Mouse (Mus musculus): ENCODE measurements at regions not wholly inside any gene's neighbourhood (a gene's known extent, or its start where the extent isn't known, plus 50 kb on each side); places are given as distances from the start of the nearest gene placed in this dataset.

DNA sequence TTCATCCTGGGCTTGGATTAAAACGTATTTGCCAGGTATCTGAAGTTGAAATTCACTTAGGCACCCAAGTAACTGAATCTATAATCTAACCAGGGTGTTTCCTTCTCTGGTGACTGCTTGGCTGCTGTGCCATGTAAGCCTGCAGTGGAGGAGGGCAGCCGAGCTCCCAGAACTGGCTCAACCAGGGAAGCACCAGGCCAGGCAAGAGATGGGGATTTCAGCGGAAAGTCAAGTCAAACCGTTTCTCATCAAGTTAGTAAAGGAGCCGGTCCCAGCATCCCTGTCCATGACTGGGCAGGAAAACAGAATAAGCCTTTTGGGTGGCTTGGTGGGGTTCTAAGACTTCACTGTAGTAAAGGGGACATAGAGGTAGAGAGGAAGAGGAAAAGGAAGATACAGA, 341.1 kb upstream of the Sall1 start:
- H3K9me3 ChIP-seq (ENCODE audit: control insufficient read depth, low read length), result no peaks in the 10 kb centered on the region
- H3K4me2 ChIP-seq (ENCODE audit: low read depth, severe bottlenecking), result no peak overlapping the region
- H3K27ac ChIP-seq (replicated peaks; ENCODE audit: low read depth, low read length), result no peak overlapping the region; the same call in 1 of the 2 replicates
- WGBS, result 75% methylated on average over 5 of the region's 5 CpGs
- H3K9ac ChIP-seq (ENCODE audit: low read length), result no peak overlapping the region
- H3K27me3 ChIP-seq (ENCODE audit: control insufficient read depth, insufficient read depth, low read length), result no peaks in the 10 kb centered on the region
- DNase-seq (ENCODE audit: low spot score) (no peak), ATAC-seq (ENCODE audit: insufficient number of reproducible peaks, low FRiP score, low TSS enrichment, low read depth) (no peak)
- peaks cover 32% of the 10 kb centered on the region for H3K4me1 ChIP-seq (ENCODE audit: control insufficient read depth, insufficient read depth, low read length)
- no peak overlapping the region for H3K4me3 ChIP-seq (ENCODE audit: low read depth, low read length)
- H3K36me3 ChIP-seq (ENCODE audit: control insufficient read depth, insufficient read depth, low read length), result no peaks in the 10 kb centered on the region

- DNase-seq (ENCODE audit: low spot score) (no peak), ATAC-seq (ENCODE audit: insufficient number of reproducible peaks, low FRiP score, low TSS enrichment, low read depth) (no peak)
- Histone ChIP-seq H3K9ac (ENCODE audit: low read length) (no peak overlapping the region), H3K27me3 (ENCODE audit: control insufficient read depth, insufficient read depth, low read length) (no peaks in the 10 kb centered on the region), H3K36me3 (ENCODE audit: control insufficient read depth, insufficient read depth, low read length) (no peaks in the 10 kb centered on the region), H3K4me1 (ENCODE audit: control insufficient read depth, insufficient read depth, low read length) (peaks cover 32% of the 10 kb centered on the region), H3K4me3 (ENCODE audit: low read depth, low read length) (no peak overlapping the region), H3K4me2 (ENCODE audit: low read depth, severe bottlenecking) (no peak overlapping the region), H3K27ac (replicated peaks; ENCODE audit: low read depth, low read length) (peak overlapping the region; percentile 24; the same call in 1 of the 2 replicates), H3K9me3 (ENCODE audit: control insufficient read depth, low read length) (no peaks in the 10 kb centered on the region)
- 41% methylated on average over 5 of the region's 5 CpGs for WGBS
Measured at GRCm38 (mm10) chr8:89383781-89384180, 339.8 kb upstream of the Sall1 start.

- no peak overlapping the region for H3K9ac ChIP-seq (ENCODE audit: low read length)
- no peak overlapping the region for H3K4me2 ChIP-seq (ENCODE audit: low read depth, severe bottlenecking)
- 28% methylated on average over 9 of the region's 9 CpGs for WGBS
- no peaks in the 10 kb centered on the region for H3K9me3 ChIP-seq (ENCODE audit: control insufficient read depth, low read length)
- H3K27me3 ChIP-seq (ENCODE audit: control insufficient read depth, insufficient read depth, low read length), result no peaks in the 10 kb centered on the region
- peaks cover 26% of the 10 kb centered on the region for H3K4me1 ChIP-seq (ENCODE audit: control insufficient read depth, insufficient read depth, low read length)
- peak overlapping the region; percentile 38 for H3K27ac ChIP-seq (replicated peaks; ENCODE audit: low read depth, low read length)
- ATAC-seq (ENCODE audit: insufficient number of reproducible peaks, low FRiP score, low TSS enrichment, low read depth) (peak; percentile 47; the same call in 1 of the 2 replicates), DNase-seq (ENCODE audit: low spot score) (peak; percentile 72)
- H3K4me3 ChIP-seq (ENCODE audit: low read depth, low read length), result no peak overlapping the region
- H3K36me3 ChIP-seq (ENCODE audit: control insufficient read depth, insufficient read depth, low read length), result no peaks in the 10 kb centered on the region
Measured at GRCm38 (mm10) chr8:89382538-89383380, 338.8 kb upstream of the Sall1 start.

- ATAC-seq (ENCODE audit: insufficient number of reproducible peaks, low FRiP score, low TSS enrichment, low read depth), result no peak
- H3K27ac ChIP-seq (replicated peaks; ENCODE audit: low read depth, low read length), result no peak overlapping the region
- H3K4me2 ChIP-seq (ENCODE audit: low read depth, severe bottlenecking), result no peak overlapping the region
- WGBS, result 83% methylated on average over 9 of the region's 9 CpGs
- H3K4me1 ChIP-seq (ENCODE audit: control insufficient read depth, insufficient read depth, low read length), result peaks cover 17% of the 10 kb centered on the region
- H3K27me3 ChIP-seq (ENCODE audit: control insufficient read depth, insufficient read depth, low read length), result no peaks in the 10 kb centered on the region
- DNase-seq (ENCODE audit: low spot score), result no peak
- H3K4me3 ChIP-seq (ENCODE audit: low read depth, low read length), result no peak overlapping the region
- no peaks in the 10 kb centered on the region for H3K9me3 ChIP-seq (ENCODE audit: control insufficient read depth, low read length)
- no peak overlapping the region for H3K9ac ChIP-seq (ENCODE audit: low read length)
- no peaks in the 10 kb centered on the region for H3K36me3 ChIP-seq (ENCODE audit: control insufficient read depth, insufficient read depth, low read length)
Measured at GRCm38 (mm10) chr8:89380436-89380835, 336.5 kb upstream of the Sall1 start.

DNA sequence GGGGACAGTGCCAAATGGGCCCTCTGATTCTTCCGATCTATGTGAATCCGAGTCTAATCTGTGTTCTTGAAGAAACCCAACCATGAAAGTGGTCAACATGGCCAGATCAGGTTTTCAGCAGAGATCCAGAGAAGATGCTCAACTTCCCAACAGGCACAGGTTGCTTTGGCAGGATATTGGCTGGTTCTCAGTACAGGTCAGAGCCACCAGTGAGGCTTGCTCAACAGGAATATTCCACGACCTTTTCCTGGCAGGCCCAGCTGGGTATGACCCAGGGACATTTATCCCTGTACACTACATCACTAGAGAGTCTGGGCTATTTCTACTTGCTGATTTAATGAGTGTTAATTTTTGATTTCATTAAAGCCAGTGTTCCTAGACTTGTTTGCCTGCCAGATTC, 328.8 kb upstream of the Sall1 start:
- WGBS, result 92% methylated on average over 3 of the region's 3 CpGs
- Histone ChIP-seq H3K27me3 (ENCODE audit: control insufficient read depth, insufficient read depth, low read length) (no peaks in the 10 kb centered on the region), H3K4me2 (ENCODE audit: low read depth, severe bottlenecking) (no peak overlapping the region), H3K36me3 (ENCODE audit: control insufficient read depth, insufficient read depth, low read length) (no peaks in the 10 kb centered on the region), H3K27ac (replicated peaks; ENCODE audit: low read depth, low read length) (no peak overlapping the region), H3K4me3 (ENCODE audit: low read depth, low read length) (no peak overlapping the region), H3K4me1 (ENCODE audit: control insufficient read depth, insufficient read depth, low read length) (no peaks in the 10 kb centered on the region), H3K9me3 (ENCODE audit: control insufficient read depth, low read length) (no peaks in the 10 kb centered on the region), H3K9ac (ENCODE audit: low read length) (no peak overlapping the region)
- DNase-seq (ENCODE audit: low spot score) (no peak), ATAC-seq (ENCODE audit: insufficient number of reproducible peaks, low FRiP score, low TSS enrichment, low read depth) (no peak)

DNA sequence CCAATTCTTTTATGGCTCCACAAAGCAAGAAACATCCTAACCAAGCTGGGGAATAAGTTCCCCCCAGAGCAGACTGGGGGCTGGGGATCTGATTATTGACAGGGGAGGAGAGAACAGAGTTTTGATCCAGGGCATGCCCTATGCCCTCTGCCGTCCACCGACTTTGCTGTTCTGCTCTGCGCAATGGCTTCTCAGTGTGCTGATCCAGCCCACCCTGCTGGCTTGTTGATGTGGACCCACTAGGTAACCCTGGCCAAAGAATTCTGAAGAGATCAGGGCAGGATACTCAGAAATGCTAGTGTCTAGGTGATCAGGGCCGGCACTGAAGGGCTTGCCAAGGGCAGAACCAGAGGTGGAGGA, 327.8 kb upstream of the Sall1 start:
- Histone ChIP-seq H3K27ac (replicated peaks; ENCODE audit: low read depth, low read length) (no peak overlapping the region), H3K4me1 (ENCODE audit: control insufficient read depth, insufficient read depth, low read length) (no peaks in the 10 kb centered on the region), H3K36me3 (ENCODE audit: control insufficient read depth, insufficient read depth, low read length) (no peaks in the 10 kb centered on the region), H3K27me3 (ENCODE audit: control insufficient read depth, insufficient read depth, low read length) (no peaks in the 10 kb centered on the region), H3K9ac (ENCODE audit: low read length) (no peak overlapping the region), H3K9me3 (ENCODE audit: control insufficient read depth, low read length) (no peaks in the 10 kb centered on the region), H3K4me3 (ENCODE audit: low read depth, low read length) (no peak overlapping the region), H3K4me2 (ENCODE audit: low read depth, severe bottlenecking) (no peak overlapping the region)
- WGBS, result 30% methylated on average over 4 of the region's 4 CpGs
- no peak for DNase-seq (ENCODE audit: low spot score)
- no peak for ATAC-seq (ENCODE audit: insufficient number of reproducible peaks, low FRiP score, low TSS enrichment, low read depth)

DNA sequence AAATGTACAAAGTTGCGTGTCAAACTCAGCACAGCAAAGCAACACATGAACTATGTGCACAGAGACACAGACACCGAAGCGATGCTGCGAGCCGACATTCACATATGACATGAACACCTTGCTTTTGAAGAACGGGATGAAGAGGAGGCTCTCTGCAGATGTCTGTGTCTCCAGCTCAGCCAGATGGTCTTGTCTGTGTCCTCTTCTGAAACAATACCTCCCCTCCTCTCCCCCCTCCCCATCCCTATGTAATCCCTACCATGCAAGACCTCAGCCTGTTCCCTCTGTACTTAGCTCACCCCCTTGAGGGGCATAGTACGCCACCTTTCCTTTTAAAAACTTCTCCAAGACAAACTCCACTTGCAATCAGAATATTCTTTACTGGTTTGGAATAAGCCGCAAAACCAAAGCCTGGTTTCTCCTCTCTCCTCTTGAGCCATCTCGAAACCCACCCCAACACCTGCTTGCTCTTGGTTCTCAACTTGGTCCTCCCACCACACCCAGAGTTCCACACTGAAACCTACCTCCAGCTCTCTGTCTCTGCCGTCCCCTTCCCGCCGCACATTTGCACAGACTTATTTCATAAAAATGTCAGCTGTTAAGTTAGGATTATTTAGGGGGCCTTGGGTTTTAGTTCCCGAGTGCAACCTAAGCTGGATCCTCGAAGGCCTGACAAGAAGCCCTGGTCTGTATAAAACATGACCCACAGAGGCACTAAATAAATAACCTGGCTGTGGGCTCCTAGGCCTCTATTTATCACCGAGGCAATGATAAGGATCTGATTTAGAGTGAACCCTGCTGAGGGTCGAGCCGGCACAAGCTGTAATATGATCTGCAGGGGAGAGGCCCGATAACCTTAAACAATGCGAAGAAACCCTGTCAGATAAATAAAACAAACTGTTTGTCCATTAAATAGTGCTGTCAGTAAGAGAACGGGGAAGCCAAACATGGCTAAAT, 327.1 kb upstream of the Sall1 start:
- 41% methylated on average over 20 of the region's 20 CpGs for WGBS

GRCm38 (mm10) chr8:89365430-89365829, 321.5 kb upstream of the Sall1 start:
- H3K4me2 ChIP-seq (ENCODE audit: low read depth, severe bottlenecking), result no peak overlapping the region
- no peak overlapping the region for H3K9ac ChIP-seq (ENCODE audit: low read length)
- H3K27ac ChIP-seq (replicated peaks; ENCODE audit: low read depth, low read length), result no peak overlapping the region
- no peaks in the 10 kb centered on the region for H3K9me3 ChIP-seq (ENCODE audit: control insufficient read depth, low read length)
- no peaks in the 10 kb centered on the region for H3K4me1 ChIP-seq (ENCODE audit: control insufficient read depth, insufficient read depth, low read length)
- WGBS, result 86% methylated on average over 3 of the region's 3 CpGs
- DNase-seq (ENCODE audit: low spot score) (no peak), ATAC-seq (ENCODE audit: insufficient number of reproducible peaks, low FRiP score, low TSS enrichment, low read depth) (no peak)
- H3K27me3 ChIP-seq (ENCODE audit: control insufficient read depth, insufficient read depth, low read length), result no peaks in the 10 kb centered on the region
- H3K36me3 ChIP-seq (ENCODE audit: control insufficient read depth, insufficient read depth, low read length), result no peaks in the 10 kb centered on the region
- no peak overlapping the region for H3K4me3 ChIP-seq (ENCODE audit: low read depth, low read length)

More for the DNA sequence above, 327.1 kb upstream of the Sall1 start:
- H3K9me3 ChIP-seq (ENCODE audit: control insufficient read depth, low read length), result no peaks in the 10 kb centered on the region
- DNase-seq (ENCODE audit: low spot score) (no peak), ATAC-seq (ENCODE audit: insufficient number of reproducible peaks, low FRiP score, low TSS enrichment, low read depth) (no peak)
- H3K4me2 ChIP-seq (ENCODE audit: low read depth, severe bottlenecking), result no peak overlapping the region
- H3K4me1 ChIP-seq (ENCODE audit: control insufficient read depth, insufficient read depth, low read length), result no peaks in the 10 kb centered on the region
- H3K9ac ChIP-seq (ENCODE audit: low read length), result no peak overlapping the region
- no peak overlapping the region for H3K27ac ChIP-seq (replicated peaks; ENCODE audit: low read depth, low read length)
- no peak overlapping the region for H3K4me3 ChIP-seq (ENCODE audit: low read depth, low read length)
- no peaks in the 10 kb centered on the region for H3K36me3 ChIP-seq (ENCODE audit: control insufficient read depth, insufficient read depth, low read length)
- H3K27me3 ChIP-seq (ENCODE audit: control insufficient read depth, insufficient read depth, low read length), result no peaks in the 10 kb centered on the region
